Mouse (Mus musculus) kidney, adult 2 months (tissue): ENCODE measurements around the gene Rasip1.

Source experiments
- CTCF ChIP-seq: fragments of 200-500 bp; conservative IDR thresholded peaks from 2 replicates; pipeline ENCODE4 v1.5.1; 2011; ENCODE audit warnings: low read depth, mild to moderate bottlenecking, control low read depth, low read length, moderate library complexity, mixed read lengths; ENCODE audit not compliant: insufficient read depth, insufficient read length
- POLR2A ChIP-seq: fragments of 200-500 bp; IDR thresholded peaks from one replicate; pipeline ENCODE4 v1.6.1; 2011; ENCODE audit warnings: low read depth, low read length, control low read depth

DNA sequence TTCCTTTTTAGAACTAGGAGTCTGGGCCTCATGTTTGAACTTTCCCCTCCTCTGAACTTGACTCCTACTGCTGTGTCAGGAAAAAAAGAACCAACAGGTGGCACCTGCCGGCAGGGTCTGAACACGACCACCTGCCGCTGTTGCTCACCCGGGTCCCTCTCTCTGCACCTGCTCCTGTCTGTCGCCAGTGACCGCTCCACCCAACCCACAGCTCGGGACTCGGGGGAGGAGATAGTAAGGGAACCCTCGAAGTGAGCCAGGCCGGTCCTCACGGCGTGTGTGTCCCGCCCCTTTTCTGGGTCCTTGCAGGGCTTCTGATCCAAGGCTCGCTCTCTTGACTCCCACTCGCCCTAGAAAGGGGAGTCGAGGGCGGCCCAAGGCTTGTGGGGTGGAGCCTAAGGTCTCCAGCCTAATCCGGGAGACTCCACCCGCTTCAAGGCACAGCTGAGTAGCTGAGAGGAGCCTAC is 12.3 kb downstream of the Rasip1 start, which contains the start of gene Mamstr:
- TF ChIP-seq POLR2A (no peak), CTCF (no peak)
